Mouse (Mus musculus): Measurements from ENCODE around the gene Mapkbp1. TPM values are rescaled to one million over a fixed set of nuclear protein-coding genes. Genes with fewer than 3 reads are reported as not detected.

Mapkbp1 gene
- total RNA-seq, 1 experiment from 2014 or later: 23.0 TPM

DNA sequence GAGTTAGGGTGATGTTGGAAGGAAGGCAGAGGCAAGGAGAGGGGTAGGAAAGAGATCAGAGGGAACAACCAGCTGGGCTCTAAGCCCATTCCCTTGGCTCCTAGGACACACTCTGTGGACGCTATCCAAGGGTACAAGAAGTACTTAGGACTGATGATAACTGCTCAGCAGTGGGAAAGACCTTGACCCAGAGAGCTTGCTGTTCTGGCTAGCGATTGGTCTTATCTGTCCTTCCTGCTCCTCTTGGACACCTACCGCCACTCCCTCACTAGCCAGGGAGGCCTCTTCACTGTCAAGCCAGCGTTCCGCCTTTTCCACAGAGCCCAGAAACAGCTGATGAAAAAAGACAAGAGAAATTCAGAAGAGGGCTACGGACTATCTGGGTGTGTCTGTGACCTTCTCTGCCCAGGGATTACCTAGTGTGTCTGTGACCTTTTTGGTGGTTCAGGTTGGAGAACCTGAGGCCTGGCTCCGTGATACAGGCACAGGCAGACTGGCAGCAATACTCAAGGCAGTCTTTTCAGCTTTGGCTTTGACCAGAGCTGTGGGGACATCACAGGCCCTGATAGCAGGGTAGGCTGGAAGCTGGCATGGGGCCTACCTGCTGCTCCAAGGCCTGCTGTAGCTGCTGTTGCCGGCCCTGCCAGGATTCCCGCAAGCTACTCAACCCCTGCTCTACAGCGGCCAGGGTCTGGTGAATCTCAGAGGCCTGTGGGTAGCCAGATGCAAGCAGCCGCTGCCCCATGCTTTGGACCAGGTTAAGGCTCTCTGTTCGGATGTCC, 82.5 kb downstream of the Mapkbp1 start:
- DNase-seq: peak; percentile 49

DNA sequence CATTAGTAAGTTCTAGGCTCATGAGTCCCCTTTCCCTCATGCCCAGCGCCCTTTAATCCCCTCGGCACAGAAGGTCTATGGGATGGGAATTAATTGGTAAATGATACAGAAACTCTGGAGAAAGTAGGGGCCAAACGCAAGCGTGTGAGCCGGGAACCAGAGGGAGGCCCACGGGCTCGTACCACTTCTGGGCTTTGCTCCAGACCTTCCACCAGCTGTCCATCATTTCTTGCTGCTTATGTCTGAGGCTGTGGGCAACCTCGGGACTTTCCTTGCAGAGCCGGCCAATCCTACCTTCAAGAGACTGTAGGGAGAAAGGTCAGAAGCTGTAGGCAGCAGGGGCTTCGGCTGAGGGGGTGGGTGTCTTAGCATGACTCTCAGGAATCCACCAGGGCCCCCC, 83.4 kb downstream of the Mapkbp1 start:
- no peak for DNase-seq

DNA sequence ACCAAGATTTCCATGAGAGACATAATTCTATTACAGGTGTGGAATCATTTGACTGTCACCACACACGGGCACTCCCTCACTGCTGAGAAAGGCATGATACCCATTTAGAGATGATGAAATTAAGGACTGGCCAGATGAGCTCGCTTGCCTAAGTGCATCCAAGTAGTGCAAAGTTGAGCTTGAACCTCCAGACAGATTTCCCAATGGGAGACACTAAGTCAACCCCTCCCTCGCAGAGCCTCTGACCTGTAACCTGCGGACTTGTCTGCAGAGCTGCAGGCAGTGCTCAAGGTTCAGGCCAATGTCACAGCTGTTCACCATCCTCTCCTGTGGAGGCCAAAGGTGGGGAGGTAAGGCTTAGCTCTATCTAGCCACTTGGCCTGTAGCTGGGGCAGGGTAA, 86.3 kb downstream of the Mapkbp1 start:
- no peak for DNase-seq

DNA sequence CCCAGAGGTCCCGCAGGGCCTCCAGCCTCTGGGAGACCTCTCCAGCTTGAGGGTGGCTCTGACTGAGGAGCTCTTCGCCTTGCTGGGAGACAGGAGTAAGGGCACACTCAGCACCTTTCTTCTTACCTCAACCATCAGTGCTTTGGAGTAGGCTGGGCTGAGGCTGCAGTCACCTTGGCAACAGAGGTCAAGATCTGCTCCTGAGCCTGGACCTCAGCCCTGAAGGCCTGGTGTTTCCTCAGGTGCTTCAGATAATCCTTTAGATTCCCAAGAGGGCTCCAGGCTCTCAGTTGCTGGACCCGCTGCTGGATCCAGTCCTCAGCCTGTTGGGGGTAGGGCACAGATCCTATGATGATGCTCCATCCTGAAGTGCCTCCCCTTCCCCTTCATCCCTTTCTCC, 87.0 kb downstream of the Mapkbp1 start:
- DNase-seq: no peak

DNA sequence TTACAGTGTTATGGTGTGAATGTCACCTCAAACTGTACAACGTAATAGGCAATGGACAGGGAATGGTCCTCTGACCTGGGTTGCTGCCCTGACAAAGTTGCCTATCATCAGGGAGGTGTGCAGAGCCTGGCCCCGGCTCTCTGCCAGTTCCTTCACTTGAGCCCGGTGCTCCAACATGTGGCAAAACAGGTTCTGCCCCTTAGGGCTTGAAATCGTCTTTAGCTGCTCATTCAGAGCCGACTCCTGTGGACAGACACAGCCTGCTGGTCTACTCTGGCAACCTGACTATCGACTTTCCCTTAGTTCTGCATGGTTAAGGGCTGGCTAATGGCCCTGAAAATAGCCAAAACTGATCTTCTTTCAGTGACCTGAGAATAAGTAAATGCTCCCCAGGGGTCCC, 87.7 kb downstream of the Mapkbp1 start:
- DNase-seq: no peak

DNA sequence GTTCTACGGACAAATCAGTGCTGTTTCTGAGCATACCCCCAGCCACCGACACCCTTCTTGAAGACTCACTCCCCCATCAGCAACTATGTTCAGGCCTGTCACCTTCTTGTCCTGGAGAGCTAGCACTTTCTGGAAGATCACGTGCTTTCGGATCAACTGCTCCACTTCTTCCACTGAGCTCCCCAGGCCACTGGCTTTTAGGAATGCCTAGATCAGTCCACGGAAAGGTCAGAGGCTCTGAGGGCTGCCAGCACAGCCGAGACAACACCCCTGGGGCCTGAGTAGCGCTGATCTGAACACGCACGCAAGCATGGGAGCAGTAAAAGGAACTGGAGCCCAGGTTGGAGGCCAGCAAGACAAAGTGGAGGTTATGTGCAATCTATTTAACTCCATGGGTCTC, 88.2 kb downstream of the Mapkbp1 start:
- no peak for DNase-seq

DNA sequence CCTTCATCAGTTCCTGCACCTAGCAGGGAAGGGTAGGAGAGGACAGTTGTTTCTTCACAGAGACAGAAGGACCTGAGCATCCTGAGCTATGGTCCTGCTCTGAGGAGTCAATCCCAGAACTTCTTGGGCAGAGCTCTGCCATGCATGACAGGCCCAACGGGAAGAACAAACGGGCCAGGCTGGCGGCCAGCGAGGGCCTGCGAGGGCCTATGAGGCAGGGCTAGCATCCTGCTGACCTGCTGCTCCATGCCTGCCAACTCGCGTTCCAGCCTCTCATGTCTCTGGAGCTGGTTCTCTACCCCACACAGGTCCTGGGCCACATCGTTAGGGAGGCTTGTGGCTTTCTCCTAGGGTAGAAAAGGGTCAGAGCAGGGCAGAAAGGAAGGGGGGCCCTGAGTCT, 89.7 kb downstream of the Mapkbp1 start:
- no peak for DNase-seq

DNA sequence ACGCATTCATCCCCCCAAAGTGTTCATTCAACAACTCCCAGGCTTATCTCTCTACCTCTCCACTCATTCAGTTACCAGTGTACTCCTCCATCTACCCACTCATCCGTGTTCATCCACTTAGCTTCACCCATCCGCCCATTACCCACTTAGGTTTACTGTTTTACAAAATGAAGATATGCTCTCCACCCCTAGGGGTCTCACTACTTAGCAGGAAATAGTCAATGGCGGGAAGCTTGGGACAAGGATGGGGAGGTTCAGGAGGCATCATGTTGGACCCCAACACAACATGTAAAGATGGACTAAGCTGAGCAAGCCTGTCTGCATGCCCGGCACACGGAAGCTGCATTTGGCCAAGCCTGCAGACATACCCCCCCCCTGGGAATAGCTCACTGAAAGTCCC, 92.1 kb downstream of the Mapkbp1 start:
- DNase-seq: no peak

DNA sequence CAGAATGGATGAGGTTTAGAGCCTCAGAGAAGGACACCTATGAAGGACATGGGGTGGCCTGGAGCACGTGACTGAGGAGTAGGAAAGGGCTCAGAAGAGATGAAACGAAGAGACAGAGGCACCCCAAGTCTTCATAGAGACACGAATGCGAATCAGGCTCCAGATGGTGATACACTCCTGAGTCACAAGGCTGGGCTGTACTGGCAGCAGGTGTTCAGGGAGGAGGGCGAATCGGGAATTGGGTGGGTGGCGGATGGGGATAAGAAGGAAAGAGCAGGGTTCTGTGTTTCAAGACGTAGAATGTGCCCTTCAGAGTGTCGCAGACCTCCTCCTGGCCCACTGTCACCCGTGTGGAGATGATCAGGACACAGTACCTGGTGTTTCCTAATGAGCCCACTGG, 92.7 kb downstream of the Mapkbp1 start:
- no peak for DNase-seq

DNA sequence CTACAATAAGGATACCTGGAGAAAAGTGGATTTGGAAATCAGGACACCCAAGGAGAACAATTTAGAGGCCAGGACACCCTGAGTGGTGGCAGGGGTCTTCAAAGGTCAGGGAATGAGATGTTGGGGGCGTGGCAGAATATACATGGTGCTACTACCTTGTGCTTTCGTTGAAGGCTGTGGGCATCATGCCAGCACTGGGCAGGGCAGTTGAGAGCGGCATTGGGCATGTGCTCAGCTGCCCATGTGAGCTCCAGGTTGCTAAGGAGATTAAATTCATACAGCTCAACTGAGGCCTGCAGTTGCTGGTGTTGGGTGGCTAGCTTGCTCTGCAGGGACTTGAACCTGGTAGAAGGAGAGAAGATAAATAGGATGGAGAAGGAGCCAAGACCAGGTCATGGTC, 93.7 kb downstream of the Mapkbp1 start:
- no peak for DNase-seq

DNA sequence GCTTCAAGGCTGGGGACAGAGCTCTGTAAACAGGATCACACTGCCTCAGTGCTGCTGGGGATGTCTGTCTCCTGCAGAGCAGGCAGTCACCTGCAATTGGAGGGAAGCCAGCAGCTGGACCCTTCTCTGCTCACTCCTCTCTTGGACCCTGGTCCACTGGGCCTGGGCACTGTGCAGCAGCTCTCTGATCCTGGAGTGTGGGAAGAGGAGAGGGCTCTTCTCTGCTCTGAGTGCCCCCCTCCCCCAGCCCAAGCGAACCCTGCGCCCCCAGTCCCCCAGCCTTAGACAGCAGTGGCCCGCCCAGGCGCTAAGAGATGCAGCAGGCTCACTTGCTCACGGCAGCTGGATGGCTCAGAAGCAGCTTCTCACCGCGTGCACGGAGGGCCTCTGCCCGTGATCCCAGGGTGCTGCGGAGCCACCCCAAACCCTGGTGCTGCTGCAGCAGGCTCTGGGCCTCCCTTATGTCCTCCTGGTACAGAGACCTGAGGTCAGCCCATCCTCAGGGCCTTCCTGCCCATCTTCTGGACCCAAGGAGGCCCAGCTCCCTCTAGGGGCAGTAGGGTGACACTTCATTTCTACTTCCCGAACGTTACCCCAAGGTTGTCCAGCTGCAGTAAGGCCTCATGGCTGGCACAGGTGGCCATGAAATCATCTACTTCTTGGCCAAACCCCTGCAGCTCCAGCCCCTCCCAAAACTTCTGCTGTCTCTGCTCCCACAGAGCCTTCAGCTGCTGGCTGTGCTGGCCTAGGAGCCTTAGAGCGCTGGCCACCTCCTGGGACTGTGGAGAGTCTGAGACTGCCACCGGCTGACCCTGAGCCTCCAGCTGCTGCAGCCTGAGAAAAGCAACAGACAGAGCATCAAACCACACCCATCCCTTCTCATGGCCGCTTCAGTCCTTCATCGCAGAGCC, 96.3 kb downstream of the Mapkbp1 start:
- peak; percentile 45 for DNase-seq

DNA sequence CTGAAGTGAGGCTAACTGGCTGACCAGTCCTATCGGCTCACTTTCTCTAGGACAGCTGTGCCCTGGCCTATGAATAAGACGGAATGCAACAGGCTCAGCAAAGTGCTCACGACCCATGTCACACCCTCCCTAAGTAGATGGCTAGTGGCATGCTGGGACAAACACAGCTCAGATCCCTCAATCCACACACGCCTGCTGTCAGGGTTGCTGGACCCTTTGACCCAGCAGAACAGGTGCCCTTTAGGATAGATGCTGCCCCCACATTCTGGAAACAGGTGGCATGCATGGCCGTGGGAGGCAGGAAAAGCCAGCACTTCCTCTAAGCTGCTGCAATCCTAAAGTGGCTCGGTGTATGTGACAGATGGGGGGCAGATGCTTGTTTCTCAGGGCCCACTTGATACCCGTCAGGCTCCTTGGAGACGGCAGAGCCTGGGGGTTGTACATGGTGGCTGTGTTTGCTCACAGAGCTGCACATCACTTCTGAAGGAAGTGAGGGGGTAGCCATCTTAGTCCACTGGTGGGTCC, 97.0 kb downstream of the Mapkbp1 start:
- DNase-seq: no peak

DNA sequence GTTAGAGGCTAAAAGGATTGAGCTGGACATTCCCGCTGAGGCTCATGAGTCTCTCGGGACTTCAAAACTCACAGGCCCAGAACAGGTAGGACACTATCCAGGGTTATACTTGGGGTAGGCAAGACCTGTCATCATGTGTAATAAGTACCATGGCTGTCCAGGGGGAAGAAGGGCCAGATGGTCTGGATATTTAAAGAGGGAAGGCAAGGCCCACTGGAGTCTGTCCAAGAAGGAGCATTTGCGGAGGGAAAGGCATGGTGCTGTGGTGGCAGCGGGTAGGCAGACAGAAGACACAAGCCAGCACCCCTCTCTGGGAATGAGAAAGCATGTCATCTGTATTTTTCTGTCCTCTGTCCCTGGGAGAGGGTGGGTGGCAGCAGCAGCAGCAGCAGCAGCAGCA, 101.6 kb downstream of the Mapkbp1 start:
- no peak for DNase-seq

DNA sequence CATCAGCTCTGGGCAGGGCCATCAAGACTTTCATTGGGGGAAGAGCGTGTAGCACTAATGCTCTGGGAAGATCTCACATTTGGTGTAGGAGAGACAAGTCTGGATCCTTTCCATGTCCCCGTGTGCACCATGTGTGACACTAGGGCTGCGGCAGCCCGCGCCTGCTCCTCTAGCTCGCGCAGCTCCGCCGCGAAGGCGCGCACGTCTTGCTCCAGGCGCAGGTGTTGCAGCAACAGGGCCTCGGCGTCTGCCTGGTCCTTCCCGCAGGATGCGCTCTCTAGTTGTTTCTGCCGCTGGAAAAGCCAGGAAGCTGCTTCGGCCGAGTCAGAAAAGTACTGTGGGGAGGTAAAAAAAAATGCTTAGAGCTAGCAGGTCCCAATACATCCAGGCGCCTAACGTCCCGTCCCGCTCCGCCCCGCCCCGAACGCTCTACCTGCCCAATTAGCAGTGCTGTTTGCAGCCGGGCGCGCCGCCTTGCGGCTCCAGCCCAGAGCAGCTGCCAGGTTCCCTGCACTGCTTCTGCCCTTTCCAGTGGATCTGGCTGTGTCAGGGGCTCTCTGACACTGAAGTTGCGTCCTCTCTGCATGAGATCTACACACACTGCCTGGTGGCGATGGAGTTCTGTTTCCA, 103.7 kb downstream of the Mapkbp1 start:
- peak; percentile 65 for DNase-seq

Small RNA genes lying within 50 kb of the gene (microRNA-seq; reads per million reads assigned to microRNA genes)
- 0.34 to 0.36 reads per million in 2 experiments for gene Mir7665

Other genes starting within 250 kb of the Mapkbp1 start
- gene Itpka, start 230.4 kb upstream of the Mapkbp1 start, total RNA-seq (2021): 2.9 and 3.2 TPM in 2 replicates
- gene Ltk, start 212.3 kb upstream of the Mapkbp1 start, total RNA-seq (2021): 1.5 and 1.7 TPM in 2 replicates
- gene Rpap1, start 185.2 kb upstream of the Mapkbp1 start, total RNA-seq (2021): 20.7 and 26.8 TPM in 2 replicates
- gene Tyro3, start 175.0 kb upstream of the Mapkbp1 start, total RNA-seq (2021): 4.5 and 7.2 TPM in 2 replicates
- 57.8 and 66.8 TPM in 2 replicates for gene Mga, start 75.5 kb upstream of the Mapkbp1 start, total RNA-seq (2021)
- 11.3 and 13.0 TPM in 2 replicates for gene Jmjd7, start 54.8 kb downstream of the Mapkbp1 start, total RNA-seq (2021)
- gene Gm28042, start 54.8 kb downstream of the Mapkbp1 start, total RNA-seq (2021): 2.6 and 2.8 TPM in 2 replicates
- gene Pla2g4b, start 60.7 kb downstream of the Mapkbp1 start, total RNA-seq (2021): 2.7 and 3.9 TPM in 2 replicates
- 35.4 and 48.9 TPM in 2 replicates for gene Ehd4, start 181.9 kb downstream of the Mapkbp1 start, total RNA-seq (2021)